Mouse (Mus musculus) urinary bladder, postnatal 4 days (tissue): ENCODE data around the gene Kcnb1.
A peak's percentile ranks its signal among the peaks of the same experiment; 100 is the strongest.

Source experiments
- DNase-seq, 2 experiments: peaks; one replicate each; pipeline ENCODE4 v3.0.0; 2021 to 2022; ENCODE audit warnings: low spot score in 2 of 2

The Kcnb1 gene

DNA sequence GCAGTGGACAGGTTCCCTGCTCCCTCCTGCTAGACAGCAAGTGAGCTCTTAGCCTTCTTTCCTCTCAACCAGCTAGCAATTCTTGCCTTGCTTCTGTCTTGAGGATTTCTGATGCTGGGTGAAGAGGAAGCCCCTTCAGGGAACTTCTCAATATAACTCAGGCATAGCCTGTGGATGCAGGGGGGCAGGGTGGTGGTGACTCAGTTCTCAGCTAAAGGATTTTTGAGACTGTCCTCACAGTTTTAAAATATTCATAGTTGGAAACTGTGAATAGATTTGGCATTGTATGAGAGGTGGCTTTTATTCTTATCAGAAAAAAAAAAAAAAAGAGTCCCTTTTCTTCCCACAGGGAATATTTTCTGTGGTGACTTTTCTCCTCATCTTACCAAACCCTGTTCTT is 129.2 kb downstream of the Kcnb1 start:
- no peak for DNase-seq

DNA sequence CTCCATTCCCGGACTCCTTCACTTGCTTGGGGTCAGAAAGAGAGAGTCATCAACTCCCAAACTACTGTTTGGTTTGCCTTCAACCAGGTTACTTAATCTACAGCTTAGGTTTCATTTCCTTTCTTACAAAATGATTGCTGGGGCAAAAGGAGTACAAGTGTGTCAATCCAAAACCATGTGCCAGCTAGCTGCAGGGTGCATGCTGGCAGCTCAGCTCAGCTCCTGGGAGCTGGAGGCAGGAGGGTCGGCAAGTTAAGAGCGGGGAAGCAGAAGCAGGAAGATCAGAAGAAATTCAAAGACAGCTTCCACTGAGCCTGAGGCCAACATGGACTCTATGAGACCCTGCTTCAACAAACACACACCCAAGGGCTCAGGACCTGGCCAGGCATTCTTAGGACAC is 129.6 kb downstream of the Kcnb1 start:
- DNase-seq = no peak

DNA sequence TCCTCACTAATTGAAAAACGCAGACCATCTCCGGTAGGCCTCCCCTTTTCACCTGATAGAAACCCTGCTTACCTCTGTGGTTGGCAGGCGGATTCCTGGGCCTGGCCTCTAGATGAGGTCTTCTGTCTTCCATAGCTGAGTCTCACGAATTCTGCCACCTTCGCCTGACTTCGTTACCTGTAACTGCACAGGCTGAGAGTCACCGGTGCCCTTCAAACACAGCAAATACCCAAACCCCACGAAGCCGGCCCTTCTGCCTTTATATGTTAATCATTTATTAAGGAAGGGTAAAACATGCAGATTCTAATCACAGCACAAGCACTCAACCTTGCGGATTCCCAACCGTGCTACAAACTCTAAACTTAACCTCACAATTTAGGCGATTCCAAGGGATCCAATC is 130.0 kb downstream of the Kcnb1 start:
- no peak for DNase-seq

DNA sequence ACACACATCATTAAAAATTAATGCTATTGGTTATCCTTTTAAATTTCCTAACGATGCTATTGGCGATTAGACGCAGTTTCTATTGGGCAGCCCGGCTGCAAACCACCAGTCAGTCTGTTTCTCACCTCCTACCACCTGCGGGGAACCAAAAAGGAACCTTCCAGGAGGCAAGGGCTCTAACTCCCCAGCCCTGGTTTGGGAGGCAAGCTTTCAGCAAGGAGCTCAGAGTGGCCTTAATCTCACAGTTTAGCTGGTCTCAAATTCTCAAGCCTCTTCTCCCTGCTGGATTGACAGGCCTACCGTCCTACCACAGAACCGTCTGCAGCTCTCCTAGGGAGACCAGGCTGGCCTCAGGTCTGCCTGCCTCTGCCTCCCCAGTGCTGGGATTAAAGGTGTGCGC is 130.4 kb downstream of the Kcnb1 start:
- no peak for DNase-seq

DNA sequence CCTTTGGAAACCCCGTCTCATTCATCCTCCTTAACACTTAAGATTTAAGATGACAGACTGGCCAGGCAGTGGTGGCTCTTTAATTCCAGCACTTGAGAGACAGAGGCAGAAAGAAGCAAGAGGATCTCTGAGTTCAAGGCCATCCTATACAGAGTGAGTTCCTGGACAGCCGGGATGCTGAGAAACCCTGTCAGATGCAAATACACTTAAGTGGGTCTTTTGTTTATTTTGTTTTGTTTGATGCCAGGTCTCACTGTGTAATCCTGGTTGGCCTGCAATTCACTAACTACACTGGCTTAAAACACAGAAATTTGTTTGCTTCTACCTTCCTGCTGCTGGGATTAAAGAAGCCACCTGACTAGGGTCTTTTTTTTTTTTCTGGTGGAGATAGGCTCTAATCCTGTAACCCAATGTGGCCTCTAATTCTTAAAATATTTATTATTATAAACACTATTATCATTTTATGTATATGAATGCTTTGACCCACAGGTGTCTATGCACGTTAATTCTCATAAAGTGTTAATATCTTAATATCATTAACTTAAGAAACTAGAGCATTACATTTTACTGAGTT is 131.1 kb downstream of the Kcnb1 start:
- no peak for DNase-seq

DNA sequence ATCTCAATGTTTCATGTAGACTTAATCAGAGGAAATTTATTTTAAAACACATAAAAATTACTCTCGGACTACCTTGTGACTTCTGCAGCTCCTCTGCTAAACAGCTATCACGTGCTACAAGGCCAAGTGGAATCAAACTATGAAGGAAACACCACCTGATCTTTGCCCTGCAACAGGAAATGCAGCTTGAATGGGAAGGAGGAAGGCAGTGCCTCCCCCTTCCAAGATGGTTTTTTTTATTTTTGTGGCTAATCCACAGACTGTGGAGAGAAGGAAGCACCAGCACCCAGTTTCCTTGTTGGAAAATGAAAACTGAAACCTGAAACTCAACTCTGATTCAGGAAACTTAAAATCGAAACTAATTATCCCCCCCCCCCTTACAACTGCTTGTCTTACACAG is 131.8 kb downstream of the Kcnb1 start:
- no peak for DNase-seq

DNA sequence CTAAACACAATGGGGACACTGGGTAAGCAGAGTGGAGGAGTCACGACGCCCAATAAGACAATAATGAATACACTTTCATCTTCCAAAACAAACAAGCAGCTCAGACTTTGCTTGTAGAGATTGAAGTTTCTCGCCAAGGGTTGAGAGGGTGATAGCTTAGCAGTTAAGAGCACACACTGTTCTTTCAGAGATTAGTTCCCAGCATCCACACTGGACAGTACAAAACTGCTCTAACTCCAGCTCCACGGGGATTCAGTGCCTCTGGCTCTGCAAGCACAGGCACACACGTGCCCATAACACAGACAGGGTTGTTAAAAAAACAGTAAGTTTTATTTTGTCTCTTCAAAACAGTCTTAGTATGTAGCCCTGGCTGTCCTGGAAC is 133.0 kb downstream of the Kcnb1 start:
- DNase-seq = no peak

DNA sequence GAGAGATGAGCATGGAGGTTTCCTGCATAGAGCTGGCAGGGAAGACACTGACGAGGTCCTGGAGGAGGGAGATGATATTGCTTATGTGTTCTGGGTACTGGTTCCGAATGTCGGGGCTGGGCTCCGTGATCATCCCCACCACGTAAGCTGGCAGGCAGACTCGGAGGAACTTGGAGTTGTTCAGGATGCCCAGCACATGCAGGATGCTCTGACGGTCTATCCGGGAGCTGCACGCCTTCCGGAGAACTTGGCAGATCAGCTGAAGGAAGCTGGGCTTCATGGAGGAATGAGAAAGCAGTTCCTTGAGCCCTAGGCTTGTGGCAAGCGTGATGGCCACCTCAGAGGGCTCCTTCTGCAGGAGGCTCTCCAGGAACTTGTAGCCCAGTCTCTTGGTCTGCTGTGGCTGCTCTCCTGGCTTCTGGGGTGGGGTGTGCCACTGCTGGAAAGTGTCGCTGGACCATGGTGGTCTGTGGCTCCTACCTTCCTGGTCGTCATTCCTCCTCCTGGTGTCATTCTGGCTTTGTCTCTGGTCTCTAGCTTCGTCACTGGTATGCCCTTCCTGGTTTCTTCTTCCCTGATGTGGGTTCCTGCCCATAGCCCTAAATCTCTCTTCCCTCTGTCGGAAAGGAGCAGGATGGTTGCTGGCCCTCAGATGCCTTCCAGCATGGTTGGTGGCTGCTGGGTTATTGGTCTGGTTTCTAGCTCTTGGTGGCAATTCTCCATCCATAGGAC is 133.6 kb downstream of the Kcnb1 start:
- no peak for DNase-seq

DNA sequence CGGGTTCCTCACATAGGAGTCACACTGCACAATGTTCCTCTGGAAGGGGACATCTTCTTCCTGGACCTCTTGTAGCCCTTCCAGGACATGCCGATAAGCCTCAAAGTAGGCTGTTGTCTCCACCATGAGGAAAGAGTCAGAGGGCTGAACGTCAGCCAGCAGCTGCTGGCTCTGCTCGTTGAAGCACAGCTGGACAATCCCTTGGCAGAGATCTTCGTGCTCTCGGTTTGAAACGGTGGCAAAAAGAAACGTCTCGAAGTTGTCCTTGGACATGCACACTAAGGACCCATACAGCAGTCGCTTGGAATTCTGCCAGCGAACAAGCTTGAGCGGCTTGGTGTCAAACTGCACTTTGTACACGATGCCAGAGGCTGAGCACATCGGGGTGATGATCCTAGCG is 134.6 kb downstream of the Kcnb1 start:
- peak in 1 of 2 experiments; percentile 75 for DNase-seq

DNA sequence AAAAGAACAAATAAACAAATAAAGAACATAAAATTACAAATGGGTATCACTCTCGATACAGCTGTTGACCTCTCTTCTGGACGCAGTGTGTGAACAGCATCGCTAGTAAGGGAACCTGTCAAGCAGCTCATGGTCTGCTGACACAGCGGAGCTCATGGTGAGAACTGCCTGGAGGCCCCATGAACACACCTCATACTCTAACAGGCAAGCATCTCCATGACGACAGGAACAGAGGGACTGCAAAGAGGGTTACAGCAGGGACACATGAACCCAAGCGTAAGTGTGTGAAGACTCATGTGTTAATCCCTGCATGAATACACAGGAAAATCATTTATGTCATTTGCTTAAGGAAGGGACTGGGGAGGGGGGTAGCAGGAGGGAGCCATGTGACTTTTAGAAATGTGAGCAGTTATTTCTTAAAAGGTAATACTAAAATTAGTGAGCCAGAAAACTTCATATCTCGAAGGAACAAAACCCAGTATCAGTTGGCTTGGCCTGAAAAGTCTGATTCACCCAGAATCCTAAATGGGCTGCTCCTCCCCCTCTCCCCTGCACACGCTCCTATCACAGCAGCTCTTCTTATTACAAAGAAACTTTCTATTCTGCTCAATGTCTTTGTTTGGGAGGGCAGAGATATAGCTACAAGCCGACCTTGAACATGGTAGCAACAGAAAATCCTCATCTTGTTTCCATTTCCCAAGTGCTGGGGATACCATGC is 136.7 kb downstream of the Kcnb1 start:
- no peak for DNase-seq

DNA sequence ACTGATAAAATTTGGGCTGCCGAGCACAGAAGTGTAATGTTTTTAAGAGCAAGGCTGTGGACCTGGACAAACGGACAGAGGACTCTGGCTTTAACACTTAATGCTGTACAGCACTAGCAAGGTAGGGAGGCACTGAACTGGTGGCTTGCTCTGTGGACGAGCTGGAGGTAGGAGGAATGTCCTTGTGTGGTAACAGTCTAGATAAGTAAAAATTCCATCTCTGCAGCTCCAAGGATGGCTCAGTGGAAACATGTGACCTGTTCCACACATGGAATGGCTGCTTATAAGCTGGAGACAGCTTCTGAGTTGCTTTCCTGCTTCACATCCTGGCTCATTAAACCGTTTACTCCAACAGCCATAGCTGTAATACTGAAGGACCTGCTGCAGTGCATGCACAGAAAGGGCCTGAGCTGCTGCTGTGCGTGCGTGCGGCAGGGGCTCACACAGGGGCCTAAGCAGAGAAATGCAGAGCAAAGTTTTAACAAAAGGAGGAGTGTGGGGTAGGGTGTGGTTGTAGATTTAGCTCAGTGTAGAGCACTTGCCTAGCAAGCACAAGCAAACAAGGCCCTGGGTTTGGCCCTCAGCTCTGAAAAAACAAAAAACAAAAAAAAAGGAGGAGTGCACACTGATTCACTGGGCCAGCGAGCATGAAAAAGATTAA is 141.1 kb downstream of the Kcnb1 start:
- DNase-seq = no peak

DNA sequence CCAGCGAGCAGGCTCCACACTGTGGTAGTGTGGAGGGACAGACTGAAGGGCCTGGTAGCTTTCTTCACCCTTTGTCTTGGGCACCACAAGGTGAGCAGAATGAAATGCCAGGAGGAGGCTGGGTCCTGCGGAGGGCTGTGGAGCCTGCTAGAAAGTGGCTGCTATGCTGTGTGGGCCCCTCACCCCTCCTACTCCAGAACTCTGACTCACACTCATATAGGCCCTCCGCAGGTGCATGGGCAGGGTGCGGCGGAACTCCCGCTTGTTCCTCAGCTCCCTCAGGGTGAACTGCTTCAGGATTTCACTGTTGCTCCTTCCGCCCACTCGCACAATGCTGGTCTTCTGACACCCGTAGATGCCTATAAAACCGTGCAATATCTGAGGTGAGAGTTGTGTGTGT is 141.7 kb downstream of the Kcnb1 start:
- no peak for DNase-seq
